Mouse (Mus musculus): ENCODE results near the gene Fignl2. TPM values are rescaled to one million over a fixed set of nuclear protein-coding genes. Genes with fewer than 3 reads are reported as not detected.

Fignl2 gene
- polyA plus RNA-seq, 1 experiment from 2014 or later = 0.25 TPM

GRCm38 (mm10) chr15:101059570-101060279 lies 18.6 kb downstream of the Fignl2 start:
- 49% methylated on average over 9 of the region's 9 CpGs for WGBS (ENCODE audit: insufficient replicate concordance)
- ATAC-seq = no peak

GRCm38 (mm10) chr15:101056225-101056624 lies 22.1 kb downstream of the Fignl2 start:
- H3K9me3 ChIP-seq (replicated peaks) = no peaks in the 10 kb centered on the region
- H3K27me3 ChIP-seq (replicated peaks) = peaks cover 61% of the 10 kb centered on the region
- no peak; the same call in 1 of the 2 replicates for ATAC-seq
- H3K9ac ChIP-seq = no peak overlapping the region
- peaks cover 12% of the 10 kb centered on the region for H3K4me1 ChIP-seq
- 38% methylated on average over 10 of the region's 10 CpGs for WGBS (ENCODE audit: insufficient replicate concordance)
- no peak overlapping the region for H3K27ac ChIP-seq
- no peak overlapping the region for H3K4me3 ChIP-seq
- no peak overlapping the region for H3K4me2 ChIP-seq
- H3K36me3 ChIP-seq = peaks cover 5% of the 10 kb centered on the region; the same call in 1 of the 2 replicates

More at GRCm38 (mm10) chr15:101059570-101060279, 18.6 kb downstream of the Fignl2 start:
- Histone ChIP-seq H3K4me1 (no peaks in the 10 kb centered on the region), H3K27me3 (replicated peaks) (peaks cover 26% of the 10 kb centered on the region), H3K27ac (no peak overlapping the region), H3K4me2 (no peak overlapping the region), H3K4me3 (no peak overlapping the region), H3K36me3 (no peaks in the 10 kb centered on the region), H3K9ac (no peak overlapping the region), H3K9me3 (replicated peaks) (no peaks in the 10 kb centered on the region)

- Histone ChIP-seq H3K27me3 (replicated peaks) (peaks cover 78% of the 10 kb centered on the region), H3K27ac (no peak overlapping the region), H3K4me2 (no peak overlapping the region), H3K9me3 (replicated peaks) (no peaks in the 10 kb centered on the region), H3K36me3 (peaks cover 5% of the 10 kb centered on the region; the same call in 1 of the 2 replicates), H3K4me3 (no peak overlapping the region), H3K4me1 (peaks cover 12% of the 10 kb centered on the region), H3K9ac (no peak overlapping the region)
- ATAC-seq = no peak
- 62% methylated on average over 10 of the region's 10 CpGs for WGBS (ENCODE audit: insufficient replicate concordance)
Measured at GRCm38 (mm10) chr15:101054541-101054940, 23.8 kb downstream of the Fignl2 start.

DNA sequence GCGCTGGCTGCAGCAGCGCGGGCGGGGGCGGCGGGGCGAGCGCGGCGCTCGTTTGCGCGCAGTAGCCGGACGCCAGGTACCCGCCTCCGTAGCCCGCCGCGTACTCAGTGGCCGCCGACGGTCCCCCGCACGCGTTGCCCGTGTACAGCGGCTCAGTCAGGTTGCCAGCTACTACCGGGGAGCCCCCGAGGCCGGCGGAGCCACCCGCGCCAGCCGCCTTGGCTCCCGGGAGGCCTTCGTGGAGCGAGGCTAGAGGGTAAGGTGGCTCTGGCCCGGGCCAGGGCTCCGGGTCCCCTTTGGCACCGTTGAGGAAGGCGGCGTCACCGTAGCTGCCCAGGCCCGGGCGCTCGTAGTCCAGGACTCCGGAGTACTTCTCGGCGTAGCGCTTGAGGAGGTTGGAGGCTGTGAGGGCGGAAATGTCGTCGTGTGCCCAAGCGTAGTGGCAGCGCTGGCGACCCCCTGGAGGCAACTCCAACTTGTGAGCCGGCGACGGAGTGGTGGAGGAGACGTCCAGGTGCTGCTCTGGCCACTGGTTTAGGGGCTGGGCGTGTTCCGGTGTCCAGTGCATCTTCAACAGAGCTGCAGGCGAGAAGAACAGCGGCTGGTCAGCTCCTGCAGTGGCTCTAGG lies 24.4 kb downstream of the Fignl2 start:
- Histone ChIP-seq H3K36me3 (peaks cover 5% of the 10 kb centered on the region; the same call in 1 of the 2 replicates), H3K4me3 (peak overlapping the region; percentile 36), H3K4me2 (peak overlapping the region; percentile 56), H3K27ac (no peak overlapping the region), H3K27me3 (replicated peaks) (peaks cover 84% of the 10 kb centered on the region), H3K9ac (no peak overlapping the region), H3K9me3 (replicated peaks) (no peaks in the 10 kb centered on the region), H3K4me1 (peaks cover 12% of the 10 kb centered on the region)
- 11% methylated on average over 56 of the region's 65 CpGs for WGBS (ENCODE audit: insufficient replicate concordance)
- no peak for ATAC-seq

DNA sequence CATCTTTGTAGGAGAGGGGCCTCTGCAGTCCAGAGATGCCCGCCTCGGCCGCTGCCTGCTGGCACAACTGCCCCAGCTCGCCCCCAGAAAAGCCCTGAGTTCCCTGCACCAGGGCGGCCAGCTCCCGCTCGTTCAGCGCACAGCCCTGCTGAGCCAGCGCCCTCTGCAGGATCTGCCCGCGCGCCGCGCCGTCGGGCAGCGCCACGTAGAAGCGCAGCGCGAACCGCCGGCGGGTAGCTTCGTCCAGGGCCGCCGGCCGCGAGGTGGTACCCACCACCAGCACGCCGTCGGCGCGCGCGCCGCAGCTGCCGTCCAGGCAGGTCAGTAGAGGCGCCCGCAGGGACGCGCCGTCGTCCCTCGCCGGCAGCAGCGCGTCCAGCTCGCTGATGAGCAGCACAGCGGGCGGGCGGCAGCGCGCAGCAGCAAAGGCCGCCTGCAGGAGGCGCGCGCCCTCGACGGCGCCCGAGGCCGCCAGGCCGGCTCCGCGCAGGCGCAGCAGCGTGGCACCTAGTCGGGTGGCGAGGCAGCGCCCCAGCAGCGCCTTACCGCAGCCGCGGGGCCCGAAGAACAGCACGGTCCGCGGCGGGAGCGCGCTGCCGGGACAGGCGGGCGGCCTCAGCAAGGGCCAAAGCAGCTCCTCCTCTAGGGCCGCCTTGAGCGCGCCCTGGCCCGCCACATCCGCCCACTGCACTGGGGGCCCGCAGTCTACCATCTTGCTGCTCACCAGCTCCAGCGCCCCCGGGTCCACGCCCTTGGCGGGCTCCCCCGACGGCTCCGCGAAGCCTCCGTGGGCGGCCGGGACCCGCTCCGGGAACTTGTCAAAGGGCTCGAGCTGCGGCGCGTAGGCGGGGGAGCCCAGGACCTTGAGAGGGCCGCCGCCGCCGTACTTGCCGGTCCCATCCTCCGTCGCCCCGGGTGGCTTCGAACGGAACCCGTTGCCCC lies 25.5 kb downstream of the Fignl2 start:
- Histone ChIP-seq H3K27me3 (replicated peaks) (peaks cover 95% of the 10 kb centered on the region), H3K27ac (no peak overlapping the region)
- 16% methylated on average over 115 of the region's 120 CpGs for WGBS (ENCODE audit: insufficient replicate concordance)

GRCm38 (mm10) chr15:101051869-101052268 lies 26.5 kb downstream of the Fignl2 start:
- H3K9ac ChIP-seq = no peak overlapping the region
- no peak overlapping the region for H3K4me3 ChIP-seq
- no peak overlapping the region for H3K4me2 ChIP-seq
- ATAC-seq = no peak
- no peak overlapping the region for H3K27ac ChIP-seq
- peaks cover 5% of the 10 kb centered on the region; the same call in 1 of the 2 replicates for H3K36me3 ChIP-seq
- WGBS (ENCODE audit: insufficient replicate concordance) = 48% methylated on average over 10 of the region's 10 CpGs
- H3K4me1 ChIP-seq = peaks cover 15% of the 10 kb centered on the region
- H3K9me3 ChIP-seq (replicated peaks) = no peaks in the 10 kb centered on the region
- H3K27me3 ChIP-seq (replicated peaks) = peaks cover 100% of the 10 kb centered on the region

More for the DNA sequence above, 25.5 kb downstream of the Fignl2 start:
- no peak for ATAC-seq
- Histone ChIP-seq H3K9ac (no peak overlapping the region), H3K9me3 (replicated peaks) (no peaks in the 10 kb centered on the region), H3K36me3 (peaks cover 5% of the 10 kb centered on the region; the same call in 1 of the 2 replicates), H3K4me2 (peak overlapping the region; percentile 56), H3K4me3 (peak overlapping the region; percentile 36), H3K4me1 (peaks cover 12% of the 10 kb centered on the region)

GRCm38 (mm10) chr15:101048338-101048896 lies 29.9 kb downstream of the Fignl2 start:
- no peak for ATAC-seq
- Histone ChIP-seq H3K36me3 (peaks cover 5% of the 10 kb centered on the region; the same call in 1 of the 2 replicates), H3K27me3 (replicated peaks) (peaks cover 99% of the 10 kb centered on the region), H3K4me2 (no peak overlapping the region), H3K4me1 (peaks cover 18% of the 10 kb centered on the region), H3K9ac (no peak overlapping the region), H3K4me3 (no peak overlapping the region), H3K9me3 (replicated peaks) (no peaks in the 10 kb centered on the region), H3K27ac (no peak overlapping the region)
- 38% methylated on average over 5 of the region's 5 CpGs for WGBS (ENCODE audit: insufficient replicate concordance)

DNA sequence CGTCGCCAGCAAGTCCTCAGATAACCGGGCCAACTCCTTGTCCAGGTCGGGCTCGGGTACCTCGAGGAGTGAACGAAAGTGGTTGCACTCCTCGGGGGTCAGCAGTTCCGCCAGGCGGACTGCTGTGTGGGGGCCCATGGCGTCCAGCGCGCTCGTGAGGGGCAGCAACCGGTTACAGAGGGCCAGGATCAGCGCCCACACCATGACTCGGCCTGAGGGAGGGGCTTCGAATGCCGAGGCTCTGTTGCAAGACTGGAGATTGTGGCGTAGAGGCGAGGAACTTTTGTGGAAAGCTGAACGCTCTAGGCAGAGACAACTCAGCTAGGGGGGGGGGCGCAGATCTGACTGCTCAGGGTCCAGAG lies 31.2 kb downstream of the Fignl2 start, which contains the start of gene Gm47841:
Gene Gm47841, minus strand, starts transcription at position 204 of the 362 bp plus-strand sequence.
- Histone ChIP-seq H3K4me2 (peak within 1 kb of the TSS; percentile 65), H3K36me3 (no peaks in the 10 kb centered on the region), H3K9ac (0 out of 2 replicates have a peak within 1 kb of the TSS, but pooled peaks have one; percentile 2), H3K9me3 (replicated peaks) (no peaks in the 10 kb centered on the region), H3K27ac (no peak within 1 kb of the TSS), H3K27me3 (replicated peaks) (peaks cover 94% of the 10 kb centered on the region), H3K4me3 (peak within 1 kb of the TSS; percentile 40), H3K4me1 (peaks cover 11% of the 10 kb centered on the region; the same call in 1 of the 2 replicates)
- no peak for ATAC-seq
- WGBS (ENCODE audit: insufficient replicate concordance) = 3% methylated on average over 22 of the region's 23 CpGs

DNA sequence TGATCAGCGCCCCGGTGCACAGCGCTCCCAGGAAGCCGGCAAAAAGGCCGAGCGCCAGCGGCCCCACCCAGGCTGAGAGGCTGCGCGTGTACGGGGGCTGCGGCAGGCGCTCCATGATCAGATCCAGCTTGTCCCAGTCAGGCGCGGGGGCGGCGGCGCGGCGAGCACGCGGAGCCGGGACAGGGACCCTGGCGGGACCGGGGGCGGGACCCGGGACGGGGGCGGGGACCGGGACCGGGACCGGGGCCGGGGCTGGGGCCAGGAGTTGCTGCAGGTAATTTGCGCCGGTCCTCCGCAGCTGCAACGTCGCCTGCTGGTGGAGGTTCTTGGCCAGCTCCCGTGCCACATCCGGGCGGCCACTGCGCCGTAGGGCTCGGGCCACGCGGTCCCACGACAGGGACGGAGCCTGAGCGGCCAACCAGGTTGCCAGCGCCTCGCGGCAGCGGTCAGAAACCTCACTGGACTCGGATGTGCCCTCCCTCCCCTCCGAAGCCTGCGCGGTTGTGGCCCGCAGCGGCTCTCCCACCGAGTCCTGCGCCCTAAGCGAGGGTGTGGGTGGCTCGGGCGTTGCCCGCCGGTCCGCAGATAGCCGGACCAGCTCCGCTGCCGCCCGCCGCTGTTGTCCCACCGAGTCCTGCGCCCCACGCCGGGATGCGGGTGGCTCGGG lies 31.7 kb downstream of the Fignl2 start:
- Histone ChIP-seq H3K4me1 (peaks cover 11% of the 10 kb centered on the region; the same call in 1 of the 2 replicates), H3K9ac (0 out of 2 replicates have a peak overlapping the region, but pooled peaks have one; percentile 2), H3K9me3 (replicated peaks) (no peaks in the 10 kb centered on the region), H3K4me2 (peak overlapping the region; percentile 65), H3K27ac (no peak overlapping the region), H3K4me3 (peak overlapping the region; percentile 40), H3K27me3 (replicated peaks) (peaks cover 94% of the 10 kb centered on the region), H3K36me3 (no peaks in the 10 kb centered on the region)
- WGBS (ENCODE audit: insufficient replicate concordance) = 1% methylated on average over 68 of the region's 77 CpGs
- ATAC-seq = no peak

DNA sequence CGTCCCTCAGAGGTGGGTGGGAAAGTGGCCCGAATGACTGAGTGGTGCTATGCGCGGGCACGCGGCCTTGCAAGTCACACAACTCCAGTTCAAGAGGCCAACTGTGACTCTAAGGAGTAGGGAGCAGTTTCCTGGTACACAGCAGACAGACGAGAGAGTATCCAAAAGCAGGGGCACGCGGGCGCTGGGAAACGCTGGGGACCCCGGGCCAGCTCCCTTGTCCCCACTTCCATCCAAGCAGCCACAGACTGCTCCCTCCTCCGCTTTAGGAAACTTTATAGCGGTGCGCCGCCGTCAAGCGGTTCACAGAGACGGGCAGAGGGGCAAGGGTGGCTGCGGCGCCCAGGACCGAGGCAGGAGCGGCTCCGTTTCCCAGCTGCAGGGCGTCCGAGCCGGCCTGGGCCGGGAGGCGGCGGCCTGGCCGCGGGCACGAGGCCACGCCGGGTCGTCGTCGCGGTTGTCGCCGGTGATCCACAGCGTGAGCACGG lies 32.3 kb downstream of the Fignl2 start:
- Histone ChIP-seq H3K4me2 (peak overlapping the region; percentile 65), H3K4me1 (peaks cover 11% of the 10 kb centered on the region; the same call in 1 of the 2 replicates), H3K27me3 (replicated peaks) (peaks cover 93% of the 10 kb centered on the region), H3K9me3 (replicated peaks) (no peaks in the 10 kb centered on the region), H3K27ac (no peak overlapping the region), H3K9ac (no peak overlapping the region), H3K4me3 (peak overlapping the region; percentile 40), H3K36me3 (no peaks in the 10 kb centered on the region)
- no peak for ATAC-seq
- WGBS (ENCODE audit: insufficient replicate concordance) = 3% methylated on average over 43 of the region's 43 CpGs
